Mouse (Mus musculus): ENCODE measurements around the gene Apoc2.

DNA sequence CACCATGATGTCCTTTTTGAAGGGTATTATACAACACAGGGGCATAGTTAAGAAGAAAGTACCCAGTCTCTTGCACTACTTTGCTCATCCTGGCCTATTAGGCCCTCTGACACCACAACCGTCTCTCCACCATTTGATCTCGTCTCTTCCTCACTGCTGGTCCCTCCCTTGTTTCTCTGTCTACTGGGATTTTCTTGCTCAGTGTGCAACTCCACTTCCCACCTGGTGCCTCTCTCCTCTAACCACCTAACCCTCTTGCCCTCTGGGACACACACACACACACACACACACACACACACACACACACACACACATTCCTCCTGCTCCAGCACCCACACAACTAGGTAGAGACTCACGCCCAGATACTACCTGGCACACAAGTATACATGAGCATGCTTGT lies 1.2 kb upstream of the Apoc2 start:
- TF ChIP-seq CTCF (IDR thresholded peaks at IDR 0.05; ENCODE audit: extremely low read depth, insufficient read depth, insufficient read length, insufficient replicate concordance) (no peak), POLR2A (IDR thresholded peaks at IDR 0.05; ENCODE audit: low read depth, low read length) (no peak)

Data from spleen, adult 2 months (tissue).